Mouse (Mus musculus) G1E (cell line): ENCODE results near the gene Atp5e. TPM values are rescaled to one million over a fixed set of nuclear protein-coding genes. Genes with fewer than 3 reads are reported as not detected.

Experiments
- ATAC-seq: 2 replicates; pipeline ENCODE4 v1.8.0; 2016; ENCODE audit warnings: mild to moderate bottlenecking; ENCODE audit not compliant: insufficient number of reproducible peaks, poor library complexity, low FRiP score, severe bottlenecking; ENCODE audit errors: extremely low read depth
- DNase-seq: peaks from one replicate; pipeline ENCODE4 v3.0.0; 2012; ENCODE audit warnings: low spot score
- H3K27me3 ChIP-seq: 2 replicates; pipeline ENCODE4 v1.6.1; 2012; ENCODE audit warnings: mild to moderate bottlenecking, low read length, inconsistent platforms; ENCODE audit not compliant: insufficient read depth
- H3K36me3 ChIP-seq: replicated peaks from 2 replicates; pipeline ENCODE3; 2012; ENCODE audit warnings: mild to moderate bottlenecking, inconsistent platforms
- H3K4me1 ChIP-seq: 2 replicates; pipeline ENCODE4 v1.6.1; 2012; ENCODE audit warnings: low read depth, low read length, inconsistent platforms, mixed read lengths; ENCODE audit not compliant: insufficient read depth
- H3K4me3 ChIP-seq: 2 replicates; pipeline ENCODE4 v1.5.1; 2012; ENCODE audit warnings: low read depth, mild to moderate bottlenecking, inconsistent platforms, low read length, moderate library complexity, mixed read lengths
- H3K9me3 ChIP-seq: replicated peaks from 2 replicates; pipeline ENCODE4 v1.6.1; 2012; ENCODE audit warnings: inconsistent platforms
- CTCF ChIP-seq: IDR thresholded peaks from 2 replicates; pipeline ENCODE4 v1.5.1; 2012; ENCODE audit warnings: low read depth, low read length, inconsistent platforms, mixed read lengths
- GATA1 ChIP-seq: IDR thresholded peaks from 2 replicates; pipeline ENCODE4 v1.6.1; 2012; ENCODE audit warnings: borderline replicate concordance, low read length, inconsistent platforms, mixed read lengths
- GATA2 ChIP-seq: IDR thresholded peaks from 2 replicates; pipeline ENCODE4 v1.6.1; 2012; ENCODE audit warnings: low read depth, low read length, inconsistent platforms, borderline replicate concordance
- POLR2AphosphoS5 ChIP-seq: IDR thresholded peaks from 2 replicates; pipeline ENCODE4 v1.6.1; 2012; ENCODE audit warnings: low read depth, low read length, inconsistent platforms; ENCODE audit not compliant: insufficient replicate concordance
- TAL1 ChIP-seq: conservative IDR thresholded peaks from 2 replicates; pipeline ENCODE4 v1.6.1; 2012; ENCODE audit warnings: low read depth, low read length, inconsistent platforms, mixed read lengths
- polyA plus RNA-seq: library from polyadenylated mRNA; stranded (reverse); fragments of >175 nt; gene quantifications from 2 replicates; pipeline ENCODE4 v1.2.3, GENCODE M21; 2012
- total RNA-seq, 2 experiments: library from RNA; stranded (forward) in 1 of 2; stranded (reverse) in 1 of 2; fragments of 200-1000 nt in 1 of 2; fragments of >200 nt in 1 of 2; fragmentation: Nextera tagmentation in 1 of 2; gene quantifications; 2 replicates each; pipeline ENCODE4 v1.2.3; 2014 to 2017

Gene Atp5e
- total and polyA plus RNA-seq, 3 experiments: 3.1 to 38.8 (median 28.5) TPM

- ATAC-seq (no peak), DNase-seq (no peak)
- H3K4me3 ChIP-seq: no peak overlapping the region
- peaks cover 60% of the 10 kb centered on the region for H3K27me3 ChIP-seq
- H3K4me1 ChIP-seq: peaks cover 14% of the 10 kb centered on the region
- H3K36me3 ChIP-seq: peaks cover under 1% of the 10 kb centered on the region
- no peak for TF ChIP-seq GATA1
- no peak for TF ChIP-seq GATA2
- TF ChIP-seq POLR2AphosphoS5: no peak
- no peak for TF ChIP-seq TAL1
- TF ChIP-seq CTCF: no peak
- H3K9me3 ChIP-seq: no peaks in the 10 kb centered on the region
Measured at GRCm38 (mm10) chr2:174443046-174443445, 20.9 kb downstream of the Atp5e start.

GRCm38 (mm10) chr2:174442460-174442859, 21.4 kb downstream of the Atp5e start:
- DNase-seq (no peak), ATAC-seq (no peak)
- peaks cover 19% of the 10 kb centered on the region for H3K4me1 ChIP-seq
- no peaks in the 10 kb centered on the region for H3K9me3 ChIP-seq
- TF ChIP-seq POLR2AphosphoS5 (no peak), GATA1 (no peak), TAL1 (no peak), CTCF (no peak), GATA2 (no peak)
- H3K36me3 ChIP-seq: peaks cover 5% of the 10 kb centered on the region
- H3K27me3 ChIP-seq: peaks cover 61% of the 10 kb centered on the region
- H3K4me3 ChIP-seq: no peak overlapping the region

GRCm38 (mm10) chr2:174441898-174442297, 22.0 kb downstream of the Atp5e start:
- peaks cover 11% of the 10 kb centered on the region for H3K36me3 ChIP-seq
- no peak for TF ChIP-seq POLR2AphosphoS5
- no peak for TF ChIP-seq CTCF
- no peak for TF ChIP-seq GATA1
- no peak for TF ChIP-seq TAL1
- TF ChIP-seq GATA2: no peak
- H3K4me3 ChIP-seq: no peak overlapping the region
- peaks cover 56% of the 10 kb centered on the region for H3K27me3 ChIP-seq
- H3K9me3 ChIP-seq: no peaks in the 10 kb centered on the region
- ATAC-seq: no peak
- peaks cover 25% of the 10 kb centered on the region for H3K4me1 ChIP-seq
- DNase-seq: no peak

- H3K4me3 ChIP-seq: no peak overlapping the region
- peaks cover 28% of the 10 kb centered on the region for H3K36me3 ChIP-seq
- no peak for TF ChIP-seq CTCF
- no peak for TF ChIP-seq TAL1
- TF ChIP-seq GATA2: no peak
- no peak for TF ChIP-seq GATA1
- no peak for TF ChIP-seq POLR2AphosphoS5
- no peak for DNase-seq
- peaks cover 28% of the 10 kb centered on the region for H3K4me1 ChIP-seq
- ATAC-seq: no peak
- no peaks in the 10 kb centered on the region for H3K9me3 ChIP-seq
- peaks cover 43% of the 10 kb centered on the region for H3K27me3 ChIP-seq
Measured at GRCm38 (mm10) chr2:174439961-174440360, 23.9 kb downstream of the Atp5e start.

GRCm38 (mm10) chr2:174439450-174439838, 24.5 kb downstream of the Atp5e start:
- Histone ChIP-seq H3K27me3 (peaks cover 45% of the 10 kb centered on the region), H3K4me1 (peaks cover 28% of the 10 kb centered on the region), H3K9me3 (no peaks in the 10 kb centered on the region), H3K4me3 (no peak overlapping the region), H3K36me3 (peaks cover 33% of the 10 kb centered on the region)
- no peak for DNase-seq
- TF ChIP-seq CTCF: no peak
- no peak for ATAC-seq

- ATAC-seq (peak; percentile 52), DNase-seq (peak; percentile 57)
- TF ChIP-seq GATA1 (no peak), GATA2 (no peak), POLR2AphosphoS5 (no peak), TAL1 (no peak), CTCF (no peak)
- peaks cover 39% of the 10 kb centered on the region for H3K27me3 ChIP-seq
- H3K4me3 ChIP-seq: peak within 1 kb of the TSS; percentile 77
- no peaks in the 10 kb centered on the region for H3K9me3 ChIP-seq
- peaks cover 38% of the 10 kb centered on the region for H3K36me3 ChIP-seq
- peaks cover 28% of the 10 kb centered on the region for H3K4me1 ChIP-seq
Measured at GRCm38 (mm10) chr2:174438737-174439449, 25.0 kb downstream of the Atp5e start, which contains the start of gene Ctsz. Ctsz (minus strand) TSS chr2:174439039.
